Mouse (Mus musculus): Measurements from ENCODE around the gene Srgap2.
"Not testable (repeated sequence)": the region's sequence is repeated elsewhere in the genome, so short reads cannot be mapped to it uniquely, and the experiment has no call there.

Srgap2 gene

DNA sequence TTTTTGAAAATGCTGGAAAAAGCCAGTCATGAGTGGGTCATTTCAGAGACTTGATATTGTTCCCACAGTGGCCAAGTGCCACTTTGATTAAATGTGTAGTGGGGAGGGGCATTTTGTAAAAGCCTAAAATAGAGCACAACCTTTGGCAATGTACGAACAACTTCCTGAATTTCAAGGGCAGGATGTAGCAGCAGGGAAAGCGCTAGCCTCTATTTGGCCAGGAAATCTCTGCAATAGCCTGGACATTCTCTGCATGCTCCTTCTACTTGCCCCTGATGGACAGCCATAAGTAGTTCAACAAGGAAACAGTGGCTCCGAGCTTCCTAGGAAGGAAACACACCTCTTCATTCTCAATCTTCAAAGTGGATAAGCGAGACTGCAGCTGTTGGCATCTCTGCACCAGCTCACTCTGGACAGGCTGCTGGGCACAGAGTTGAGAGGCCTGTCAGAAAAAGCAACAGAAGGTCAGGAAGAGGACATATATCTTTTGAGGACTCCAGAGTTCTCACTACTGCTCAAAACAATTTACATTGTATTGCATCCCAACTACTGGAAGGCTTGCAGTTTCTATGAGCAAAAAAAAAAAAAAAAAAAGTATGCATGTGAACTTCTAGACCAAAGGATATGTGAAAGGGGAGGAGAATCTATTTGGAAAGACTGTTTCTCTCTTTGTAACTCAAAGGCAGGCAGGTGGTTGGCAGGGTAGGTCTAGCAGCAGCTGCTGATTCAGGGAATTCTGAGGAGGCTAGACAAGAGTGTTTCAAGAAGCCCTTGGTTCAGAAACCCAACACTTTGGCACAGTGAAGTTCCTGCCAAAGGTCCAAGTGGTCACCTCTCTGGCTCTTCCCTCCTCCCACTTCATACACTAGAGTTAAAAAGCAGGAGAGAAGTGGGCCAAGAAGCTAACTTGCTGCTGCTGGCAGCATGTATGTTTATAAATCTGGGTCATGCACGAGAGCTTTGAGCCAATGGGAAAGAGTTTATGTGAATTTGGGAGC, 181.4 kb downstream of the Srgap2 start:
- no peak for DNase-seq (ENCODE audit: low read depth, low spot score)

DNA sequence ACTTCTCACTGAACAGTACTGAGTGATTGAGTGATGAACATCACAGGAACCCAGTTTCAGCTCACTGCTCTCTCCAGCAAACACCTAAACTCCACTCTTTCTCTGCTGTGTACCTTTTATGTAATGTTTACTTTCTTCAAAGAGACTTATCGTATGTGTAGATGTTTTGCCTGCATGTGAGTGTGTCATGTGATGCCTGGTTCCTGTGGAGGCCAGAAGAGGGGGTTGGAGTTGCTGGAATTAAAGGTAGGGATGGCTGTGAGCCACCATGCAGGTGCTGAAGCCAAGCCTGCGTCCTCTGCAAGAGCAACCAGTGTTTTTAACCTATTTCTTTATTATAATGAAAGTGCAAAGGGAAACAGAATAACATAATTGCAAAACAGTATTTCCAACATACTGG, 182.5 kb downstream of the Srgap2 start:
- DNase-seq (ENCODE audit: low read depth, low spot score), result no peak

DNA sequence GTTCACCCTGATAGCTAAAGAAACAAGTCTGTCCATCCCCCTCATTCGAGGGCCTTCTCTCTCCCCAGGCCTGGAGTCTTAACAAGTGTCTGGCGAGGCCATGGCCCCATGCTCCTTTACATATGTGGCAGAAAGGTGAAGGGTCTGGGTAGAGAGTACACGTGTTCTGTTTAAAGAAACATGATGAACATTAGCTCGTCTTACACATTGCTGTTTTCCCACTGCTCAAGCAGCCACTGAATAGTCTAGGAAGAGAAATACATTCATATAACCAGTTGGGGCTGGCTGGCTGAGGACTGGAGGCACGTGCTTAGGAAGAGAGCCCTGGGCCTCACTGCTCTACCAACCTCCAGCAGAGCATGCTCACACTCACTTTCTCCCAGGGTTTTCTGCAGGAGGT, 191.1 kb downstream of the Srgap2 start:
- no peak for DNase-seq (ENCODE audit: low read depth, low spot score)

DNA sequence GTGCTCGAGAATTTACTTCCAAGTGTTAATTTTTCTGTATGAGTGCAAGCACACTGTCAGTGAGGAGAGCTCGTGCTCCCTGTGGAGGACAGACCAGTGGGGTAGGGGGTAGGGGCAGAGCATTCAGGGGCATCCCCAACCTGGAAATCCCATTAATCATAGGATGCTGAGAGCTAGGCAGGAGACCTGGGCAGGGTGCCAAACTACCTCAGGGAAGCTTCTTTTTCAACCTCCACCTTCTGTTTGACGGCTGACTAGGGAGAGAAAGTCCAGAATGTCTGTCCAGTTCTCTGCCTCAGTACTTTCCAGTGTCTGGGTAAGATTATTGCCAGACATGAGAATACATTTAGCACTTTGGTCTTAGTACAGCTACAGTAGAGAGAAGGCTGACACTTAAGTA, 191.5 kb downstream of the Srgap2 start:
- no peak for DNase-seq (ENCODE audit: low read depth, low spot score)

DNA sequence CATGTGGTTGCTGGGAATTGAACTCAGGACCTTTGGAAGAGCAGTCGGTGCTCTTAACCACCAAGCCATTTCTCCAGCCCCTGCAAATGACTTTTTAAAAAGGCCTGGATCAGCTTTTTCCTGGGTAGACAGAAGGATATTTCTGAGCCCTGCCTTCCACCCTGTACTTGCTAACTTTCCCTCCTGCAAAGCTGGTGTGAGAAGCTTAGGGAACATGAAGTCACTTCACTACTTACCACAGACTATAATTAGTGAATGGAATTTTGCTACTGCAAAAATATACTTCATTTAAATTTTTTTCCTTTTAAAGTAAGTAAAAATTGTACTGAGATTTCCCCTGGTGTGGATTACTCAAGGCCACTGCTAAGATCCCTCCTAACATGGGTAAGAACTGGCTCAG, 196.0 kb downstream of the Srgap2 start:
- no peak for DNase-seq (ENCODE audit: low read depth, low spot score)

DNA sequence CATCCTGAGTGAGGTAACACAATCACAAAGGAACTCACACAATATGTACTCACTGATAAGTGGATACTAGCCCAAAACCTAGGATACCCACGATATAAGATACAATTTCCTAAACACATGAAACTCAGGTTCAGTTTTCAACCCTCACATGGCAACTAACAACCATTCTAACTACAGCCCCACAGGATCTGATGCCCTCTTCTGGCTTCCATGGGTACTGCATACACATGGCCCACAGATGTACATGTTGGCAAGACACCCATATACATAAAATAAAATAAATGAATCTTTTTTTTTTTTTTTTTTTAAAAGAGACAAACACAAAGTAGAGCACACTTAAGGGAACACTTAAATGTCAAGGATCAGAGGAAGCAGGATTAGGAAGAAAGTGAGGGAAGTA, 198.1 kb downstream of the Srgap2 start:
- not testable (repeated sequence) for DNase-seq (ENCODE audit: low read depth, low spot score)

DNA sequence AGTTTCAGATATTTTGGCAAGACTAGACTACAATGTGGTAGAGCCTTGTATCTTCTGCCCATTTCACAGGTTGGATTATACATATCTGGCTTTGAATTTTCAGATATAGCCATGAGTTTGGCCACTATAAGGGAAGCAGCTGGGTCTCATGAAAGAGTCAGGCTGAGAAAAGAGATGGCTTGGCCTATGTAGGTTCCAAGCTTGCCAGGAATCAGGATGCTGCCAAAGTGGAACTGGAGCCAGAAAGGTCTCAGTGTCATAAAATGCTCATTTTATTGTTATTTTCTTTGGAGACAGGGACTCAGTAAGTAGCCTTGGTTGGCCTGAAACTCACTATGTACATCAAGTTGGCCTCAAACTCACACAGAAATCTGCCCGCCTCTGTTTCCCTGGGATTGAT, 200.0 kb downstream of the Srgap2 start:
- no peak for DNase-seq (ENCODE audit: low read depth, low spot score)

GRCm38 (mm10) chr1:131324816-131325463, 202.2 kb downstream of the Srgap2 start:
- no peak for DNase-seq (ENCODE audit: low read depth, low spot score)

GRCm38 (mm10) chr1:131319598-131320330, 207.4 kb downstream of the Srgap2 start:
- no peak for DNase-seq (ENCODE audit: low read depth, low spot score)

GRCm38 (mm10) chr1:131318397-131318796, 208.8 kb downstream of the Srgap2 start:
- DNase-seq (ENCODE audit: low read depth, low spot score), result no peak

DNA sequence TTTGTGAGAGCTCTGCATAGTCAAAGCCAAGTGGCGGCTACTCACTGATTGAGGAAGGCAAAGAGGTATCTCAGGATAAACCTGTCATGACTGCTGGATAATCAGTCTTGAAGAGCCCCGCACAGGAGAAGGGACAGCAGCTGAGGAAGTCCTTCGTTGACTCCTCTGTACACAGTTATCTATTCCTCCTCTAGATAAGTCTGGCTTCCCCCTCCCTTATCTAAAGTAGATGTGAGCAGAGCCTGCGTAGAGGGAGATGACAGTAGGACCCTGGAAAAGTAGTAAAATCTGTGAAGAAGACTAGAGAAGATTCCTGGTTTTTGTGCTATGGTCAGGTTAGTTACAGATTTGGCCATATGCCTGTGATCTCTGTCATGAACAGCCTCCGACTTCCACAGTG, 209.5 kb downstream of the Srgap2 start:
- DNase-seq (ENCODE audit: low read depth, low spot score), result no peak

GRCm38 (mm10) chr1:131311284-131311683, 215.9 kb downstream of the Srgap2 start:
- DNase-seq (ENCODE audit: low read depth, low spot score), result no peak

- no peak for DNase-seq (ENCODE audit: low read depth, low spot score)
These were observed 216.8 kb downstream of the Srgap2 start for GRCm38 (mm10) chr1:131310237-131310818.

GRCm38 (mm10) chr1:131300750-131301149, 226.4 kb downstream of the Srgap2 start:
- DNase-seq (ENCODE audit: low read depth, low spot score), result no peak

GRCm38 (mm10) chr1:131299788-131300187, 227.4 kb downstream of the Srgap2 start:
- no peak for DNase-seq (ENCODE audit: low read depth, low spot score)

DNA sequence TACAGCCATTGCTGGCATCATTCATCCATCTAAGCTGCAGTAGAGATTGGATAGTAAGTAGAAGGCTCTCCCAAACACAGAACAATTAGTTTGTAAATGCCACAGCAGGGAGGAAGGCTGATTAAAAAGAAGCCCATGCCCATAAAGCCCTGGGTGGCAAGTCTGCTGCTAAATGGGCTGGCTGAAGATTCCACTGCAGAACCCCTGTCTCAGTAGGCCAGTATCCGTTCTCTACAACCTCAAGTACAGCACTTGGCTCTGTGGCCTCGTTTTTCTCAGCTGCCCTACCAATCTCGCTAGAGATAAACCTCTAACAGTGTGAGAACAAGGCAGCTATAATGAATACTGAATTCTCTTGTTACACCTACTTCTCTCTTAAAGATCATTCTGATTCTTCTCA, 227.9 kb downstream of the Srgap2 start:
- DNase-seq (ENCODE audit: low read depth, low spot score), result no peak

- DNase-seq (ENCODE audit: low read depth, low spot score), result no peak
These were observed 229.0 kb downstream of the Srgap2 start for GRCm38 (mm10) chr1:131298171-131298570.

- no peak for DNase-seq (ENCODE audit: low read depth, low spot score)
These were observed 230.4 kb downstream of the Srgap2 start for GRCm38 (mm10) chr1:131296726-131297125.

- no peak for DNase-seq (ENCODE audit: low read depth, low spot score)
These were observed 232.0 kb downstream of the Srgap2 start for GRCm38 (mm10) chr1:131295200-131295599.

DNA sequence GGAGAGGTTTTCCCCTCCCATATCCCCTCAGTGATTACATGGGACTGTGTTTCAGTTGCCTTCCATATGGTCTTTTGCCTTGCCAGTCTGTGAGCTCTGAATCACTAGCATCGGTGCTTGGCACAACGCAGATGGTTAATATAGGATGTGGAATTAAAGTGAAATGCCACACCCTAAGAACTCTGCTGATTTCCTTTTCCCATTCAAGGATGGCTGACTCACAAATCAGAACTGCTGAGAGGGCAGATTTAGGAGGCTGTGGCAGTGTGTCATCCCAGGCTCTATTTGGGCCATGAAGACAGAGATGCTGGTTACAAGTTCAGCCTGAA, 233.3 kb downstream of the Srgap2 start:
- no peak for DNase-seq (ENCODE audit: low read depth, low spot score)

DNA sequence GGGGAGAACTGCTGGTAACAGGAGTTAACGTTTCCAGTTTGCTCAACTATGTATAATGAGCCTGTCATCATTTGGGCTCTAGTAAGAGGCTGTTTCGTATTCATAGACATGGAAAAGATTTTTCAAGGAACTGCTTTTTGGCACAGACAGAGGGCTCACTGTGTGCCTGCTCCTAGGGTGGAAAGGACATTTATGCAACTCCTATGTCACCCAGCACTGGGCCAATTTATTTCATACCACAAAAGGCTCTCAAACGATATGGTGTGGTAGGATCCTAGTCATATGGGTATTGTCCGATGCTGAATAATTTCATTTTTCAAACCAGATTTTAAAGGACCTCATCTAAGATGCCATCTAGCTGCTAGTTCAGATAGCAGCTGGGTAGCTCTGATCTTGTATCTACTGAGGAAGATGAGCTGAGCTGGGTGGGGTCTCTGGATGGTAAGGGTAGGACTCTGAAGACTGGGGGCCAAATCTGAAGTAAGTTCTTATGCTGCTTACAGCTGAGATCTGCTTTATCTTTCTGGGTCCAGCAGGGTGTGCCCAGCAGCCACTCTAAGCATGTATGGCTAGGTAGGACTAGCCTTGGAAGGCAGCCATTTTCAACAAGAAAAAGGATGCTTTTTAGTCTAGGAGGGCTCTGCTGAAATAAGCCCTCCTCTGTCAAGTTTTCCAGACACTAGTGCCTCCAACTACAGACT, 233.8 kb downstream of the Srgap2 start:
- no peak for DNase-seq (ENCODE audit: low read depth, low spot score)

All from forelimb bud, embryonic 11.5 days (tissue).